Mouse (Mus musculus) hindbrain, postnatal 0 days (tissue): ENCODE measurements around the gene Itih4. TPM values are rescaled to one million over a fixed set of nuclear protein-coding genes. Genes with fewer than 3 reads are reported as not detected.

Experiments used
- ATAC-seq: fragments of 200-750 bp; cut with Nextera tagmentation; 2 replicates; pipeline ENCODE4 v1.8.0; 2017; ENCODE audit warnings: mild to moderate bottlenecking, moderate TSS enrichment, moderate library complexity
- DNase-seq: peaks from one replicate; pipeline ENCODE4 v3.0.0-alpha.2; 2015; ENCODE audit warnings: low spot score
- H3K27ac ChIP-seq: fragments of 300-500 bp; sonication (generic); 2 replicates; pipeline ENCODE4 v1.5.1; 2014; ENCODE audit warnings: mild to moderate bottlenecking
- H3K27me3 ChIP-seq: fragments of 300-500 bp; sonication (generic); 2 replicates; pipeline ENCODE4 v1.6.1; 2014; ENCODE audit warnings: low read length, mixed read lengths; ENCODE audit not compliant: insufficient read depth
- H3K36me3 ChIP-seq: fragments of 300-500 bp; sonication (generic); 2 replicates; pipeline ENCODE4 v1.6.1; 2014; ENCODE audit warnings: low read length, mixed read lengths; ENCODE audit not compliant: insufficient read depth
- H3K4me1 ChIP-seq: fragments of 300-500 bp; sonication (generic); 2 replicates; pipeline ENCODE4 v1.6.1; 2014; ENCODE audit warnings: antibody characterized with exemption, low read length, mixed read lengths; ENCODE audit not compliant: insufficient read depth
- H3K4me2 ChIP-seq: fragments of 300-500 bp; sonication (generic); 2 replicates; pipeline ENCODE4 v1.6.1; 2014; ENCODE audit warnings: low read depth, mild to moderate bottlenecking, low read length, moderate library complexity, mixed read lengths
- H3K4me3 ChIP-seq: fragments of 300-500 bp; sonication (generic); 2 replicates; pipeline ENCODE4 v1.5.1; 2014; ENCODE audit warnings: low read length
- H3K9ac ChIP-seq: fragments of 300-500 bp; sonication (generic); replicated peaks from 2 replicates; pipeline ENCODE4 v1.6.1; 2014; ENCODE audit warnings: mild to moderate bottlenecking, low read length, moderate library complexity, mixed read lengths
- H3K9me3 ChIP-seq: fragments of 300-500 bp; sonication (generic); 2 replicates; pipeline ENCODE4 v1.6.1; 2016; ENCODE audit warnings: low read length, mixed read lengths
- CTCF ChIP-seq: IDR thresholded peaks from 2 replicates; pipeline ENCODE4 v1.5.1; 2016; ENCODE audit warnings: antibody characterized with exemption, control low read depth, low read depth
- WGBS: fragments of 180-500 bp; shearing (Covaris S2); extraction: QIAGEN DNeasy Blood & Tissue Kit; methylation state at CpG from one replicate; pipeline ENCODE4 v1.1.7; 2014; 5-methylcytosine and 5-hydroxymethylcytosine counted together
- polyA plus RNA-seq: library from polyadenylated mRNA; unstranded; fragments of >200 nt; fragmentation: Nextera tagmentation; extraction: Ambion mirVana; gene quantifications from 2 replicates; pipeline ENCODE4 v1.2.1, GENCODE M21; 2015
- total RNA-seq: library from RNA; depleted of rRNA; stranded (reverse); fragments of >200 nt; gene quantifications from 2 replicates; pipeline ENCODE4 v1.2.3, GENCODE M21; 2014

Itih4 gene
- total and polyA plus RNA-seq, 2 experiments from 2014 or later = 0.05 TPM; not detected in 1

DNA sequence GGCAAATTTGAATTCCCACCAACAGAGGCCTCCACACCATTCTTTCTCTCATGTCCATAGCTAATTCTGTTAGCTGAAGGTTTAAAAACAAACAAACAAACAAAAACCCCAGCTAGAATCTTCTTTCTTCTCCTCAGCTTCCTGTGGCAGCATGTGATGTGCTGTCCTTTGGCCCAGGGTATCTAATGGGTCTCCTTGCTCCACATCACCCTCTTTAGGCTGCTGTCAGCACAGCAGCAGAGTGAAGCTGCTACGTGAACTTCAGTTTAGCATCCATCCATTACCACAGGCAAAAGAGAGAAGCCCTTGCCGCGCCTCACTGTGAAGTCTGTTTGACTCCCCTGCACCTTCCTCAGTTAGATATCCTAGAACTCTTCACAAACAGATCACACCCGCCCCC lies 28.3 kb upstream of the Itih4 start:
- Histone ChIP-seq H3K36me3 (no peaks in the 10 kb centered on the region), H3K27me3 (no peaks in the 10 kb centered on the region), H3K4me1 (no peaks in the 10 kb centered on the region), H3K27ac (no peak overlapping the region), H3K9me3 (no peaks in the 10 kb centered on the region), H3K4me2 (no peak overlapping the region), H3K4me3 (no peak overlapping the region), H3K9ac (no peak overlapping the region)
- ATAC-seq (no peak), DNase-seq (no peak)
- WGBS = 83% methylated on average over 4 of the region's 4 CpGs
- TF ChIP-seq CTCF = peak; percentile 22

DNA sequence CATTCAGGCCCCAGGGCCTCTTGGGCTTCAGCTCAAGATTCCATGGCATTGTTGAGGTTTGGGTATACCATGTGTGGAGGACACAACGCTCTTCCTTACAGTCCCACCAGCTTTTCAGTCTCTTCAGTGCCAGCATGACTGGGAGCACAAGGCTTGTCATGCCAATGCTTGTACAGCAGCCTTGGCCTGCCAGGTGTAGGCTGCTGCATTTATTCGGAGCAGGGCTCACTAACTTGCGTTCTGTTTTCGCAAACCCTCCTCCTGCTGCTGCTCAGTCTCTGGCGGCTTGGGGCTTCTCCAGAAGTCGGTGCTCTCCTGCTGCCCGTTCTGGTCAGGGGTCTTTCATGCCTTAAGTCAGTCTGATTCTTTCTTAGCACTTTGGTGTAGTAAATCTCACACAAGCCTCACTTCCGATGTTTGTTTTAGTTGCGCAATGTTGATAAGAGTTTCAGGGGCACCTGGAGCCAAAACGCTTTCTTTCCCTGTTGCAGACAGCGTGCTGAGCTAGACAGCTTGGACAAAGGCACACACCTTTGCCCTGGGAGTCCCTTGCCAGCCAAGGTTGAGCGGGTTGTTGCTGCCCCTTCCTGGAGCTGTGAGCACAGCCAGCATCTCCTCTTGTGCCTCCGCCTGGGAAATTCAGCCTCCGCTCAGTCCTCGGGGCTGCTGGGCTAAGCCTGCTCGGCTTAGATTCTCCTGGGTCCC lies 24.7 kb upstream of the Itih4 start:
- WGBS = 73% methylated on average over 16 of the region's 16 CpGs
- ATAC-seq = no peak

GRCm38 (mm10) chr14:30862368-30862767 lies 23.9 kb upstream of the Itih4 start:
- H3K4me3 ChIP-seq = no peak overlapping the region
- H3K36me3 ChIP-seq = peaks cover 11% of the 10 kb centered on the region; the same call in 1 of the 2 replicates
- no peaks in the 10 kb centered on the region for H3K4me1 ChIP-seq
- TF ChIP-seq CTCF = no peak
- H3K4me2 ChIP-seq = no peak overlapping the region
- H3K27me3 ChIP-seq = no peaks in the 10 kb centered on the region
- H3K27ac ChIP-seq = no peak overlapping the region
- ATAC-seq = no peak
- no peak for DNase-seq
- no peak overlapping the region for H3K9ac ChIP-seq
- no peaks in the 10 kb centered on the region for H3K9me3 ChIP-seq
- WGBS = 84% methylated on average over 9 of the region's 9 CpGs

More for the DNA sequence above, 24.7 kb upstream of the Itih4 start:
- H3K36me3 ChIP-seq = peaks cover 10% of the 10 kb centered on the region; the same call in 1 of the 2 replicates
- H3K27me3 ChIP-seq = no peaks in the 10 kb centered on the region
- H3K9ac ChIP-seq = no peak overlapping the region
- H3K4me1 ChIP-seq = no peaks in the 10 kb centered on the region
- no peaks in the 10 kb centered on the region for H3K9me3 ChIP-seq
- no peak overlapping the region for H3K27ac ChIP-seq
- H3K4me2 ChIP-seq = no peak overlapping the region
- DNase-seq = no peak
- no peak for TF ChIP-seq CTCF
- no peak overlapping the region for H3K4me3 ChIP-seq

DNA sequence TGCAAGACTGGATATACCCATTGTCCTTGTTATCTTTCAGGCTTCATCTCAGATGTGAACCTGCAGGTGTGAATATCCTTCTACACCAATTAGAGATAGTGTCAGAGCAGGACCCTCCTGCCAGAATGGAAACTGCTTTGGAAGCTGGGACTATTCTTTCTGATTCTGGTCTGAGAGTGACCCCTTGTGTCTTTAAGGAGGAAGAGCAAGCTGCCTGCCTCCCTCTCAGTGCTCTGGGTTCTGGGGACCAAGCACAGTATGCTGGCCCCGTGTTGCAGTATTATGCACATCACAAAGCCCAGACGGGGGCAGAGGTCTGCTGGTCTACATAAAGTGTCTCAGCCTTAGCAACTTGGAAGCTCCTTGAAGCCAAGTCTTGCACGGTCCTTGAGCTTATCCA lies 21.0 kb upstream of the Itih4 start:
- Histone ChIP-seq H3K36me3 (peaks cover 19% of the 10 kb centered on the region; the same call in 1 of the 2 replicates), H3K9ac (no peak overlapping the region), H3K27me3 (no peaks in the 10 kb centered on the region), H3K4me3 (no peak overlapping the region), H3K4me1 (no peaks in the 10 kb centered on the region), H3K9me3 (no peaks in the 10 kb centered on the region), H3K27ac (no peak overlapping the region), H3K4me2 (no peak overlapping the region)
- TF ChIP-seq CTCF = peak; percentile 71
- DNase-seq = peak; percentile 59
- 63% methylated on average over 3 of the region's 3 CpGs for WGBS
- ATAC-seq = 0 out of 2 replicates have a peak, but pooled peaks have one; percentile 28

- Histone ChIP-seq H3K4me1 (no peaks in the 10 kb centered on the region), H3K27me3 (no peaks in the 10 kb centered on the region), H3K4me3 (no peak overlapping the region), H3K36me3 (peaks cover 19% of the 10 kb centered on the region; the same call in 1 of the 2 replicates), H3K9me3 (no peaks in the 10 kb centered on the region), H3K9ac (no peak overlapping the region), H3K4me2 (no peak overlapping the region), H3K27ac (no peak overlapping the region)
- DNase-seq = peak; percentile 88
- 33% methylated on average over 5 of the region's 5 CpGs for WGBS
- ATAC-seq = peak; percentile 61
- peak; percentile 92 for TF ChIP-seq CTCF
Measured at GRCm38 (mm10) chr14:30867042-30867441, 19.2 kb upstream of the Itih4 start.

GRCm38 (mm10) chr14:30868826-30869225 lies 17.4 kb upstream of the Itih4 start:
- DNase-seq (no peak), ATAC-seq (no peak)
- H3K36me3 ChIP-seq = peaks cover 32% of the 10 kb centered on the region
- H3K4me1 ChIP-seq = no peaks in the 10 kb centered on the region
- H3K4me2 ChIP-seq = no peak overlapping the region
- no peak for TF ChIP-seq CTCF
- H3K9me3 ChIP-seq = no peaks in the 10 kb centered on the region
- H3K9ac ChIP-seq = no peak overlapping the region
- H3K27me3 ChIP-seq = no peaks in the 10 kb centered on the region
- no peak overlapping the region for H3K4me3 ChIP-seq
- WGBS = 88% methylated on average over 10 of the region's 10 CpGs
- H3K27ac ChIP-seq = no peak overlapping the region

GRCm38 (mm10) chr14:30869391-30869801 lies 16.9 kb upstream of the Itih4 start:
- no peak for DNase-seq

More at GRCm38 (mm10) chr14:30869391-30869801, 16.9 kb upstream of the Itih4 start:
- H3K4me1 ChIP-seq = no peaks in the 10 kb centered on the region
- H3K4me2 ChIP-seq = no peak overlapping the region
- H3K9ac ChIP-seq = no peak overlapping the region
- peaks cover 34% of the 10 kb centered on the region for H3K36me3 ChIP-seq
- H3K9me3 ChIP-seq = no peaks in the 10 kb centered on the region
- no peak for TF ChIP-seq CTCF
- no peaks in the 10 kb centered on the region for H3K27me3 ChIP-seq
- no peak overlapping the region for H3K27ac ChIP-seq
- ATAC-seq = no peak
- H3K4me3 ChIP-seq = no peak overlapping the region
- WGBS = 88% methylated on average over 8 of the region's 8 CpGs
